Mouse (Mus musculus) intestine, embryonic 16.5 days (tissue): ENCODE measurements around the gene Foxm1. TPM values are rescaled to one million over a fixed set of nuclear protein-coding genes. Genes with fewer than 3 reads are reported as not detected.

ENCODE experiments used
- ATAC-seq: fragments of 200-750 bp; cut with Nextera tagmentation; 2 replicates; pipeline ENCODE4 v1.8.0; 2017; ENCODE audit warnings: moderate TSS enrichment, moderate library complexity
- H3K27ac ChIP-seq: fragments of 300-500 bp; sonication (generic); 2 replicates; pipeline ENCODE4 v1.5.1; 2014; ENCODE audit warnings: mild to moderate bottlenecking, low read length
- H3K27me3 ChIP-seq: fragments of 300-500 bp; sonication (generic); replicated peaks from 2 replicates; pipeline ENCODE4 v1.6.1; 2014; ENCODE audit warnings: low read length, control low read depth, mixed read lengths; ENCODE audit not compliant: control insufficient read depth, insufficient read depth
- H3K36me3 ChIP-seq: fragments of 300-500 bp; sonication (generic); 2 replicates; pipeline ENCODE4 v1.6.1; 2014; ENCODE audit warnings: low read length, control low read depth; ENCODE audit not compliant: control insufficient read depth, insufficient read depth
- H3K4me1 ChIP-seq: fragments of 300-500 bp; sonication (generic); 2 replicates; pipeline ENCODE4 v1.6.1; 2014; ENCODE audit warnings: low read length, control low read depth, mixed read lengths; ENCODE audit not compliant: control insufficient read depth, insufficient read depth
- H3K4me2 ChIP-seq: fragments of 300-500 bp; sonication (generic); 2 replicates; pipeline ENCODE4 v1.6.1; 2014; ENCODE audit warnings: low read depth, low read length, control low read depth
- H3K4me3 ChIP-seq: fragments of 300-500 bp; sonication (generic); 2 replicates; pipeline ENCODE4 v1.5.1; 2014; ENCODE audit warnings: mild to moderate bottlenecking, low read length
- H3K9ac ChIP-seq: fragments of 300-500 bp; sonication (generic); 2 replicates; pipeline ENCODE4 v1.6.1; 2014; ENCODE audit warnings: low read depth, low read length
- H3K9me3 ChIP-seq: fragments of 300-500 bp; sonication (generic); 2 replicates; pipeline ENCODE4 v1.6.1; 2016; ENCODE audit warnings: low read length, control low read depth; ENCODE audit not compliant: control insufficient read depth
- WGBS: fragments of 180-500 bp; shearing (Covaris S2); extraction: QIAGEN DNeasy Blood & Tissue Kit; methylation state at CpG from one replicate; pipeline ENCODE4 v1.1.7; 2014; 5-methylcytosine and 5-hydroxymethylcytosine counted together
- polyA plus RNA-seq: library from polyadenylated mRNA; unstranded; fragments of >200 nt; fragmentation: Nextera tagmentation; extraction: Ambion mirVana; gene quantifications from 2 replicates; pipeline ENCODE4 v1.2.1, GENCODE M21; 2015

Gene Foxm1
- polyA plus RNA-seq, 1 experiment from 2014 or later = 21.8 TPM

DNA sequence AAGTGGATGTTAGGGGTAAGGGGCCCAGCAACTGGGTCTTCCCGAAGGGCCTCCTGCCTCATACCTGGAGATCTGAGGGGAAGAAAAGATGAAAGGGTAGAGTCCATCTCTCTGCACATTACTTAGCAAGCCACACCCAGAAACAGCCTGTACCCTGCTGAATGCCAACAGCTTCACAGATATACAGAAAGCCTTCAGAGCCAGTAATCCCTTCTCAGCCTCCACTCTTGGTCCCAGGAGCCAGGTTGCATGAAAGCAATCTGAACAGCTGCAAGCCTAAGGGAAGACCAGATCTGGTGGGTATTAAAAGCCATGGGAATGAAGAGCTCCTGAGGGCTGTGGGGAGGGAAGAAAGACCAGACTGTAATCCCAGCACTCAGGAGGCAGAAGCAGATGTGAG lies 26.4 kb downstream of the Foxm1 start:
- Histone ChIP-seq H3K9me3 (no peaks in the 10 kb centered on the region), H3K27me3 (no peaks in the 10 kb centered on the region), H3K36me3 (no peaks in the 10 kb centered on the region), H3K4me2 (no peak overlapping the region; the same call in 1 of the 2 replicates), H3K4me1 (peaks cover 4% of the 10 kb centered on the region; the same call in 1 of the 2 replicates), H3K27ac (peak overlapping the region; percentile 72; the same call in 1 of the 2 replicates), H3K9ac (0 out of 2 replicates have a peak overlapping the region, but pooled peaks have one; percentile 48), H3K4me3 (no peak overlapping the region)
- 73% methylated on average over 1 of the region's 1 CpGs for WGBS
- ATAC-seq = peak; percentile 86

DNA sequence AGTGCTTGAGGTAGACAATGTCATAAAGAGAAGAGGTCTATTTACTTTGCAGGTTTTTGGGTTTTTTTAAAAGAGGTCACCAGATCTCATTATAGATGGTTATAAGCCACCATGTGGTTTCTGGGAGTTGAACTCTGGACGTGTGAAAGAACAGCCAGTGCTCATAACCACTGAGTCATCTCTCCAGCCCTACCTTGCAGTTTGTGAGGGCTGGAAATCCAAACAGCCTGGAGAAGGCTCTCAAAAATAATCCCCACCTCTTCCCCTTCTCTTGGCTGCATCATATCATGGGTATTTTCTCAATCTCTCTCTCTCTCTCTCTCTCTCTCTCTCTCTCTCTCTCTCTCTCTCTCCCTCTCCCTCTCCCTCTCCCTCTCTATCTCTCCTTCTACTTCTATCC lies 27.9 kb downstream of the Foxm1 start:
- H3K4me1 ChIP-seq = peaks cover 4% of the 10 kb centered on the region; the same call in 1 of the 2 replicates
- WGBS = 29% methylated on average over 1 of the region's 1 CpGs
- H3K4me3 ChIP-seq = no peak overlapping the region
- H3K4me2 ChIP-seq = no peak overlapping the region
- no peaks in the 10 kb centered on the region for H3K27me3 ChIP-seq
- no peaks in the 10 kb centered on the region for H3K9me3 ChIP-seq
- H3K27ac ChIP-seq = no peak overlapping the region
- no peaks in the 10 kb centered on the region for H3K36me3 ChIP-seq
- no peak overlapping the region for H3K9ac ChIP-seq
- no peak for ATAC-seq

DNA sequence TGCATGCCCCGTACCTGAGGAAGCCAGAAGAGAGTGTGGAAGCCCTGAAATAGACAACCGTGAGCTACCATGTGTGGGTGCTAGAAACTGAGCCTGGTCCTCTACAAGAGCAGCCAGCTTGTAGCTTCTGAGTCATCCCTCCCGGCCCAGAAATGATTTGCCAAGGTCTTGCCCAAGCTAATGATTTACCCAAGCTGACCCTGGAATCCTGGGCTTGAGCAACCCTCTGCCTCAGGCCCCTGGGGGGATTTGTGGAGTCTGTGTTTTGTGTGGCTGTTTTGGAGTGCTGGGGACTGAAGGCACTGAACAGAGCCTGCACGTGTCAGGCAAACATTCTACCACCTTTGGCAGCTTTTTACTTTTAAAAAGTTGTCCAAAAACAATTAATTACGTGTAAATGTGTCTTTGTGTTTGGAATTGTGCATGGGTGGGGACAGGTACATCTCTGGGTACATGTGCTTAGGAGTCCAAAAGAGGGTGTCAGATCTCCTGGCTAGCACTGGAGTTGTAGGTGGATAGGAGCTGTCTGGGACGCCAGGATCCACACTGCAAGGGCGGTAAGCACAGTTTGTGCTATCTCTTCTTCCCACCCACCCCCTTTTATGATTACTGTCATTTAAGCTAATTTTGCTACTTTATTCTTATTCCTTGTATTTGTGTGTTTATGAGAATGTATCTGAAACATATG lies 35.0 kb downstream of the Foxm1 start:
- WGBS = 58% methylated on average over 7 of the region's 7 CpGs
- no peak overlapping the region for H3K4me2 ChIP-seq
- H3K4me1 ChIP-seq = peaks cover 8% of the 10 kb centered on the region
- H3K27ac ChIP-seq = no peak overlapping the region
- 0 out of 2 replicates have a peak overlapping the region, but pooled peaks have one; percentile 3 for H3K9ac ChIP-seq
- H3K4me3 ChIP-seq = no peak overlapping the region
- no peaks in the 10 kb centered on the region for H3K9me3 ChIP-seq
- H3K36me3 ChIP-seq = no peaks in the 10 kb centered on the region
- H3K27me3 ChIP-seq = no peaks in the 10 kb centered on the region
- ATAC-seq = peak; percentile 77

DNA sequence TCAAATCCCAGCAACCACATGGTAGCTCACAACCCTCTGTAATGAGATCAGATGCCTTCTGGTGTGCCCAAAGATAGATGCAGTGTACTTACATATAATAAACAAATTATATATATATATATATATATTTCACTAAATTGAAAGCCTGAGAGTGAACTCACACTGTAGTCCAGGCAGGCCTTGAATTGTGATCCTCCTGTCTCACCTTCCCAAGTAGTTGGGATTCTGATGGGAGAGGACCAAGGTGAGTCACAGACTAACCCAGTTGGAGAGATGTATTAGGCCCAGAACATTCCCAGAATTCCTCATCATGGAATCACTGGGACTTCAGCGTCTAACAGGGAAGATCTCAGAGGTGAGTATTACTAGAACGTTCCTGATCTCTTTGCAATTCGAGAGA lies 36.2 kb downstream of the Foxm1 start, which contains the start of gene Nrip2:
Nrip2 (plus strand) TSS at position 301 of the 400 bp plus-strand sequence.
- no peak for ATAC-seq
- peak within 1 kb of the TSS; percentile 52 for H3K4me2 ChIP-seq
- 0 out of 2 replicates have a peak within 1 kb of the TSS, but pooled peaks have one; percentile 5 for H3K27ac ChIP-seq
- no peaks in the 10 kb centered on the region for H3K9me3 ChIP-seq
- no peaks in the 10 kb centered on the region for H3K27me3 ChIP-seq
- H3K4me3 ChIP-seq = peak within 1 kb of the TSS; percentile 38
- WGBS = 64% methylated on average over 3 of the region's 3 CpGs
- peaks cover 8% of the 10 kb centered on the region for H3K4me1 ChIP-seq
- H3K9ac ChIP-seq = peak within 1 kb of the TSS; percentile 60
- no peaks in the 10 kb centered on the region for H3K36me3 ChIP-seq

DNA sequence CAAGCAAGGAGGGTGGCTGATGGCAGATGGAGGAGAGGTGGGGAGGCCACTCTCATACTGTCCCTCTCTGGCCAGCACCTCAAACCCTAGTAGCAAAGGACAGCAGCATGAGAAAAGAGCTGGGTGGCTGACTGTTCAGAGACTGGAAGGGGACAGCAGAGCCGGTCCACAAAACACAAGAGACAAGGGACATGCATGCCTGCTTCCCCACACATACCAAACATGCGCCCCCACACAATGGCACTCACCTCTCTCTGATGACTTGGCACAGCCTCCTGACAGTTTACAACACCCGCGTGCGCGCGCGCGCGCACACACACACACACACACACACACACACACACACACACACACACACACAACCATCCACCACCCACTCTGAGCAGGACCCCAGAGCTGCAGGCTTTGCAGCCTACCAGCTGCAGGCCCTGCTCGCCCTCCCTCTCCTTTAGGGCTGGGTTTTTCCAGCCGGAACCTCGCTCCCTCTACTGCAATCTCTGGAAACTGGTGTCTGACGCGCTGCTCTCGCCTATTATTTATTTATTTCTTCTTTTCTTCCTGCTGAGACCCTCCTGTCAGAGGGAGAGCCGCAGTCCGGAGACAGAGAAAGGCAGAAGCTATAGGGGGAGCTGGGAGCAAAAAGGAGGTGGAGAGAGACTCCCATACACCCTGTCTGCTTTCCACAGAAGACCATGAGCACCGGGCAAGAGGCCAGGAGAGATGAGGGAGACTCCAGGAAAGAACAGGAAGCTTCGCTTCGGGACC lies 36.8 kb downstream of the Foxm1 start:
- H3K9ac ChIP-seq = peak overlapping the region; percentile 60
- ATAC-seq = peak; percentile 78

DNA sequence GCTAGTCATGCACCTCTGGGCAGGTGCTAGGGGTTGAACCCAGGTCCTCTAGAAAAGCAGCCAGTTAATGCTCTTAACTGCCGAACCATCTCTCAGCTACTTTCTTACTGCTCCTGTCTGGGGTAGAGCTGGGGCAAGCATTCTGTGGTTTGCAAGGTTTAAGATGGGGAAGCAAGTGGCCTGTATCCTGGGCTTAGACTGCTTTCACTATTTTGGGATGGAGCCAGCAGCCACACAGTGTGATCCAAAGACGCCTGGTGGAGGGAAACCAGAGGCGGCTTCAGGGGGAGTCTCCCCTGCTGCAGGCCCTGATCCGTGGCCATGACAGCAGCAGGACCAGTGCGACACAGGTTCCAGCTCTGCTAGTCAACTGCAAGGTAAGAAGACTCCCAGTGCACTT lies 41.9 kb downstream of the Foxm1 start:
- Histone ChIP-seq H3K9ac (no peak overlapping the region), H3K27me3 (no peaks in the 10 kb centered on the region), H3K9me3 (no peaks in the 10 kb centered on the region), H3K27ac (no peak overlapping the region), H3K36me3 (0 out of 2 replicates have a peak, but pooled peaks cover 5% of the 10 kb centered on the region), H3K4me1 (peaks cover 4% of the 10 kb centered on the region), H3K4me3 (no peak overlapping the region), H3K4me2 (no peak overlapping the region)
- WGBS = 53% methylated on average over 5 of the region's 5 CpGs
- no peak for ATAC-seq

More for the DNA sequence above, 36.8 kb downstream of the Foxm1 start:
- Histone ChIP-seq H3K9me3 (no peaks in the 10 kb centered on the region), H3K27me3 (no peaks in the 10 kb centered on the region), H3K4me3 (peak overlapping the region; percentile 38), H3K4me2 (peak overlapping the region; percentile 52), H3K36me3 (no peaks in the 10 kb centered on the region), H3K27ac (0 out of 2 replicates have a peak overlapping the region, but pooled peaks have one; percentile 5), H3K4me1 (peaks cover 8% of the 10 kb centered on the region)
- WGBS = 19% methylated on average over 18 of the region's 21 CpGs

DNA sequence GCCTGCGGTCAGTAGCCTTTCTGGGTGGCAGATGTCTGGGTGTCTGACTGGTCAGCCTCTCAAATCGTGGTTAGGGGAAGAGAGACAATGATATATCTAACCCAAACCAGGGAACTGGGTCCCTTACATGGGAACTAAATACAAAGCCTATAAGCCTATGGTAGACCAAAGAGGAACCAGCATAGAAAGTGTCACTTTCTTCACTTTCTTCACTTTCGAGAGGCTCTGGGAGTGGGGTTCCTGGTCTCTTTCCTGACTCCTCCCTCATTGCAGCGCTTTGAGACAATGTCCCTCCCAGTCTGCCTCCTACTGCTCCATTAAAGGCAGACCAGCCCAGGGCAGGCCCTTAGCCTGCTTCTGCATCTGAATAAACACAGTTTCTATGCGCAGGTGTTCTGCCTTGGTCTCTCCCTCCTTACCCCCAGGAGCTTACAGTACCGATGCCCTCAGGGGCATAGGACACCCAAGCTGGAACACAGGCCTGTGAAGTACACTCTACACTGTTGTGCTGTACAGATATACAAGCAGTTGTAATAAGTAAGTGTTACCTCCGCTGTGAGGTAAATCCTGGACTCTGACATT lies 45.9 kb downstream of the Foxm1 start:
- WGBS = 88% methylated on average over 7 of the region's 7 CpGs
- no peak overlapping the region for H3K27ac ChIP-seq
- peaks cover 15% of the 10 kb centered on the region for H3K36me3 ChIP-seq

DNA sequence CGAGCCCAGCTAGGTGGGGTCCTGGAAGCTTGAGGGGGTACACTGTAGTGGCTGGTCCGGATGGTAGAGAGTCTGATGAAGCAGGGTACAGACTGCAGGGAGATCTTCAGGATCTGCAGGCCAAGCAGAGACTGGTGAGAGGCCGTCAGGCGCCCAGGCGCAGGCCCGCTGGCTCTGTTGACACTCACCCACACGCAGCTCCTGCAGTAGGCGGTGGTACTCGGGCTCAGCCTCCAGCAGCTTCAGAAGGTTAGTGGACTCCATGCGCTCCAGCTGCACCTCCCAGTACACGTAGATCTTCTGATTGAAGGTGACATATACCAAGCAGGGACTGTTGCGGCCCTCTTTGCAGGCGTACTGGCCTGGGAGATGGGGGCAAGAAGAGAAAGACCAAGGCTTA lies 47.5 kb downstream of the Foxm1 start:
- Histone ChIP-seq H3K27me3 (no peaks in the 10 kb centered on the region), H3K4me2 (no peak overlapping the region), H3K4me1 (no peaks in the 10 kb centered on the region), H3K36me3 (peaks cover 15% of the 10 kb centered on the region), H3K9ac (no peak overlapping the region), H3K4me3 (no peak overlapping the region), H3K27ac (no peak overlapping the region), H3K9me3 (no peaks in the 10 kb centered on the region)
- peak; percentile 19; the same call in 1 of the 2 replicates for ATAC-seq
- 92% methylated on average over 13 of the region's 13 CpGs for WGBS

More for the DNA sequence above, 45.9 kb downstream of the Foxm1 start:
- Histone ChIP-seq H3K9me3 (no peaks in the 10 kb centered on the region), H3K4me3 (no peak overlapping the region), H3K9ac (no peak overlapping the region), H3K4me1 (no peaks in the 10 kb centered on the region), H3K4me2 (no peak overlapping the region), H3K27me3 (no peaks in the 10 kb centered on the region)
- no peak for ATAC-seq

DNA sequence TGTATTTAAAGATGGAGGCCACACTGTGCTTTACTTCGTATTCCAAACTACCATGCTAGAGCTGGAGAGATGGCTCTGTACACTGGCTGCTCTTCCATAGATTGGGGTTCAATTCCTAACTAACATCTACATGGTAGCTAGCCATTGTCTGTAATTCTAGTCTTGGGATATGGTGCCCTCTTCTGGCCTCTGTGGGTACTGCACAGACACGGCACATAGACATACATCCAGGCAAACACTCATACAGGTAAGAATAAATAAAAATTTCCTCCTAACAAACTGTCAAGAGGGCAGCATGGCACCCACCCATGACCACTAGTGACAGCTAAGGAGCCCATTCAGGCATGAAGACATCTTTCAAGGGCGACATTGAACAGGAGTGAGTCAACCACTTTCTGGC lies 48.3 kb downstream of the Foxm1 start:
- Histone ChIP-seq H3K36me3 (peaks cover 19% of the 10 kb centered on the region), H3K9ac (no peak overlapping the region), H3K4me2 (no peak overlapping the region), H3K27me3 (no peaks in the 10 kb centered on the region), H3K27ac (no peak overlapping the region), H3K4me3 (no peak overlapping the region), H3K4me1 (no peaks in the 10 kb centered on the region), H3K9me3 (no peaks in the 10 kb centered on the region)
- ATAC-seq = peak; percentile 57
- 15% methylated on average over 3 of the region's 3 CpGs for WGBS
